Mouse (Mus musculus) CH12F3 (cell line): Measurements from ENCODE around the gene H2afy.

Experiments used
- in situ Hi-C: fragments of 300-500 bp; cut with MboI; formaldehyde crosslinking; loops from 2 replicates; pipeline ENCODE4 v1.14.3; 2020; ENCODE audit warnings: low sequenced_read_pairs

Gene H2afy

GRCm38 (mm10) chr13:56151404-56152226 is 15.5 kb upstream of the H2afy start:
- in situ Hi-C loops: no loop called here

- in situ Hi-C loops: no loop called here
Measured at GRCm38 (mm10) chr13:56145523-56145922, 9.4 kb upstream of the H2afy start.

GRCm38 (mm10) chr13:56144021-56144420 is 7.9 kb upstream of the H2afy start:
- in situ Hi-C loops: no loop called here

GRCm38 (mm10) chr13:56143151-56143513 is 7.0 kb upstream of the H2afy start:
- in situ Hi-C loops: no loop called here

GRCm38 (mm10) chr13:56142382-56143150 is 6.4 kb upstream of the H2afy start:
- in situ Hi-C loops: no loop called here

GRCm38 (mm10) chr13:56139167-56139751 is 3.1 kb upstream of the H2afy start:
- in situ Hi-C loops: no loop called here

GRCm38 (mm10) chr13:56135231-56136052 is 719 bp downstream of the H2afy start:
- in situ Hi-C loops: no loop called here

GRCm38 (mm10) chr13:56134631-56135181 is 1.5 kb downstream of the H2afy start:
- in situ Hi-C loops: no loop called here

GRCm38 (mm10) chr13:56134031-56134430 is 2.1 kb downstream of the H2afy start:
- in situ Hi-C loops: no loop called here

GRCm38 (mm10) chr13:56132941-56133340 is 3.2 kb downstream of the H2afy start:
- in situ Hi-C loops: no loop called here

- in situ Hi-C loops: no loop called here
Measured at GRCm38 (mm10) chr13:56132326-56132936, 3.7 kb downstream of the H2afy start.

GRCm38 (mm10) chr13:56130544-56130943 is 5.6 kb downstream of the H2afy start:
- in situ Hi-C loops: no loop called here

- in situ Hi-C loops: no loop called here
Measured at GRCm38 (mm10) chr13:56129578-56129977, 6.6 kb downstream of the H2afy start.

GRCm38 (mm10) chr13:56129014-56129413 is 7.1 kb downstream of the H2afy start:
- in situ Hi-C loops: no loop called here

GRCm38 (mm10) chr13:56125632-56126031 is 10.5 kb downstream of the H2afy start:
- in situ Hi-C loops: no loop called here

- in situ Hi-C loops: no loop called here
Measured at GRCm38 (mm10) chr13:56123075-56123474, 13.1 kb downstream of the H2afy start.

GRCm38 (mm10) chr13:56117991-56118765 is 18.0 kb downstream of the H2afy start:
- in situ Hi-C loops: no loop called here

GRCm38 (mm10) chr13:56115906-56116305 is 20.3 kb downstream of the H2afy start:
- in situ Hi-C loops: no loop called here

- in situ Hi-C loops: no loop called here
Measured at GRCm38 (mm10) chr13:56115386-56115785, 20.8 kb downstream of the H2afy start.
